Mouse (Mus musculus) small intestine, adult 2 months (tissue): Measurements from ENCODE around the gene Slc17a1. TPM values are rescaled to one million over a fixed set of nuclear protein-coding genes. Genes with fewer than 3 reads are reported as not detected.

Source experiments
- H3K27ac ChIP-seq: fragments of 200-500 bp; 2 replicates; pipeline ENCODE4 v1.5.1; 2012; ENCODE audit warnings: low read depth, low read length, control low read depth, inconsistent platforms; ENCODE audit not compliant: insufficient read depth
- H3K27me3 ChIP-seq: fragments of 200-500 bp; 2 replicates; pipeline ENCODE4 v1.6.1; 2012; ENCODE audit warnings: mild to moderate bottlenecking, moderate library complexity, low read length, inconsistent platforms; ENCODE audit not compliant: control insufficient read depth, insufficient read depth
- H3K36me3 ChIP-seq: fragments of 200-500 bp; 2 replicates; pipeline ENCODE4 v1.6.1; 2012; ENCODE audit warnings: mild to moderate bottlenecking, low read length, control low read depth, inconsistent platforms; ENCODE audit not compliant: control insufficient read depth, insufficient read depth
- H3K4me1 ChIP-seq: fragments of 200-500 bp; 2 replicates; pipeline ENCODE4 v1.6.1; 2012; ENCODE audit warnings: low read length, inconsistent platforms, mixed read lengths; ENCODE audit not compliant: control insufficient read depth, insufficient read depth, insufficient read length
- H3K4me3 ChIP-seq: fragments of 200-500 bp; 2 replicates; pipeline ENCODE4 v1.5.1; 2012; ENCODE audit warnings: low read depth, mild to moderate bottlenecking, control low read depth, inconsistent platforms, low read length, moderate library complexity
- CTCF ChIP-seq: fragments of 200-500 bp; IDR thresholded peaks from 2 replicates; pipeline ENCODE4 v1.5.1; 2012; ENCODE audit warnings: low read depth, mild to moderate bottlenecking, control low read depth, inconsistent platforms, low read length, moderate library complexity, mixed read lengths; ENCODE audit not compliant: insufficient replicate concordance, insufficient read length; ENCODE audit errors: extremely low read depth
- POLR2A ChIP-seq: fragments of 200-500 bp; IDR thresholded peaks from 2 replicates; pipeline ENCODE4 v1.6.1; 2012; ENCODE audit warnings: low read depth, mild to moderate bottlenecking, control low read depth, inconsistent platforms, low read length, moderate library complexity
- WGBS: fragments of 180-500 bp; shearing (Covaris S2); methylation state at CpG from one replicate; pipeline ENCODE4 v1.1.7; 2018; 5-methylcytosine and 5-hydroxymethylcytosine counted together
- polyA plus RNA-seq: library from polyadenylated mRNA; depleted of rRNA; stranded (reverse); fragments of >200 nt; gene quantifications from 2 replicates; pipeline ENCODE4 v1.2.3, GENCODE M21; 2012

Slc17a1 gene
- polyA plus RNA-seq, 1 experiment: not detected

DNA sequence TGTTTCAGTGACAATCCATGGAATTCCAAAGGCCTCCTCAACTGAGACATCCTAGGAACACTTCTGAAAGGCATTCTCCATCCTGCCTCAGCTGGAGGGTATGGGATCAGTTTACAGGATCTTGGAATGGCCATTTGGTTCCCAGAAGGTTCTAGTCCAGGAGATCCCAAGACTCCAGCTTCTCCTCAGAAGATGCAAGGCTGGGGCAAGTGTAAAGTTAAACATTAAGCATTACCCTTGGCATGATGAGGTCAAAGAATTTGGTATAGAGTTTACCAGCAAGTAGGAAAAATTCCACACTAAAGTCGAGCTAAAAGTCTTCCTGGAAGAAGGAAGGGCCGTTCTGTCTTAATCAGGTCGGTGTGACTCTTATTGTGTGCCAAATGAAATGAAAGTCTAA lies 2.4 kb downstream of the Slc17a1 start:
- Histone ChIP-seq H3K4me3 (no peak overlapping the region), H3K27ac (no peak overlapping the region), H3K36me3 (no peaks in the 10 kb centered on the region), H3K4me1 (no peaks in the 10 kb centered on the region), H3K27me3 (no peaks in the 10 kb centered on the region)
- WGBS: 52% methylated on average over 3 of the region's 3 CpGs
- TF ChIP-seq POLR2A (no peak), CTCF (no peak)

DNA sequence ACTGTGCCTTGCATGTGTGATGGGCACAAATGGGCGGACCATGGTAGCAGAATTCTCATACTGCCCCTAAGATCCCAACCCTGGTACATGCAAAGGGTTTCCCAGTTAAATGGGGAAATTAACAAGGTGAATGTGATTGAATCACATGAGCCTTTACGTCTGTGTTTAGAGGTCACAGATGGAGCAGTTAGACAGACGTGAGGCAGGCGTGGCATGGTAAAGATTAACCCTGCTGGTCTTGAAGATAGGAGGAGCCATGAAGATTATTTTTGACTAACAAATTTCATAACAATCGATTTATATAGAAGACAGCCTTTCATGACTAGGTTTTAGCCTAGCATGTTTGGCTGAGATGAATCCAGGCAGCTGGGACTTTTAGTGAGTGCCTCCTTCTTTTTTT lies 5.6 kb downstream of the Slc17a1 start:
- H3K4me1 ChIP-seq: no peaks in the 10 kb centered on the region
- H3K27ac ChIP-seq: no peak overlapping the region
- H3K36me3 ChIP-seq: no peaks in the 10 kb centered on the region
- 36% methylated on average over 5 of the region's 5 CpGs for WGBS
- TF ChIP-seq POLR2A (no peak), CTCF (no peak)
- H3K27me3 ChIP-seq: no peaks in the 10 kb centered on the region
- no peak overlapping the region for H3K4me3 ChIP-seq

DNA sequence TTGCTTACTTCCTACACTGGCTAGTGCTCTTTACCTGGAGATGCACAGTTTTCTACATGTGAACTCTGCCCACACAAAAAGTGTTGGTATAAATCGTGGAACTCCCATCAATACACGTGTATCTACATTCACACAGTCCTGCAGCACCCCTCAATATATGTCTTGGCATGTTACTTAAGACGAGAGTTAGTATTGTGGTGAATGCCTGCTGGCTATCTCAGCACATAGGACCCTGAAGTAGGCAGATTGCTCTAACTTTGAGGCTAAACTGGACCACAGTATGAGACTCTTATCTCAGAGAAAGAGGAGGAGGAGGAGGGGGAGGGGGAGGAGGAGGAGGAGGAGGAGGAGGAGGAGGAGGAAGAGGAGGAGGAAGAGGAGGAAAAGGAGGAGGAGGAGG lies 11.6 kb downstream of the Slc17a1 start:
- no peak overlapping the region for H3K4me3 ChIP-seq
- no peak for TF ChIP-seq CTCF
- TF ChIP-seq POLR2A: no peak
- H3K27me3 ChIP-seq: no peaks in the 10 kb centered on the region
- H3K36me3 ChIP-seq: no peaks in the 10 kb centered on the region
- no peak overlapping the region for H3K27ac ChIP-seq
- WGBS: 63% methylated on average over 3 of the region's 3 CpGs
- no peaks in the 10 kb centered on the region for H3K4me1 ChIP-seq

DNA sequence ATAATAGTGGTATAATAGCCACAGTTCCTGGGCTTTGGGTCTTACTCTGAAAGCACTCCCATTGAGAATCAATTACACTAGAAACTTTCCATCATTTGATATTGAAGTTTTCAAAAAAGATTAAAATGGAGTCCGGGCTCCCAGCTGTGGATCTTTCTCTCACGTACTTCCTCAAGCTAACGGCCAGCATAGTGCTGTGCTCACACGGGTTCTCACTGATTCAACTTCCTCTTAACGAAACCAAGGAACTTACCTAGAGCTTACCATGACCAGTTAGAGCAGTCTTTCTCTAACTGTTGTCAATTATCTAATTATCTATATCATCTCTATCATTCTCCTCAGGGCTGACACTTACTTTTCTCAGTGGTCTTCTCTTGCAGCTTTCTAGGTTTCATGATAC lies 12.1 kb downstream of the Slc17a1 start:
- Histone ChIP-seq H3K27me3 (no peaks in the 10 kb centered on the region), H3K4me1 (no peaks in the 10 kb centered on the region), H3K4me3 (no peak overlapping the region), H3K36me3 (no peaks in the 10 kb centered on the region), H3K27ac (no peak overlapping the region)
- 69% methylated on average over 5 of the region's 5 CpGs for WGBS
- no peak for TF ChIP-seq POLR2A
- TF ChIP-seq CTCF: no peak

DNA sequence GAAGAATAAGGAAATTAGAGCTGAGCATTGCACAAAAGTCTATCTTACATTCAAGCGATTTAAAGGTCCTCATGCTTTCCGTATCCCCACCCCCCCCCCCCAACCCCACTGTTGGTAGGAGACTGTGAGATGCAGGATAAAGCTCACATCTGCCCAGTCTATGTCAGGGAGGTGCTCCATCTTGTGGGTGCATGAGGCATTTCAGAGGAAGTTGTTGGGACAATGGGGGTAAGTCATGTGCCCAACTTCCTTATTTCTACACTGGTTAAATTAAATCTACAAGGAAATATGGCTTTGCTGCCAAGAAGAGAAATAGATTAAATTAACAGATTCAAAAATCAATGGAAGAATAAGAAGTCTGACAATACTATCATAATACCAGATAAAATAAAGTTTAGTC lies 18.0 kb downstream of the Slc17a1 start:
- H3K4me3 ChIP-seq: no peak overlapping the region
- 33% methylated on average over 2 of the region's 2 CpGs for WGBS

DNA sequence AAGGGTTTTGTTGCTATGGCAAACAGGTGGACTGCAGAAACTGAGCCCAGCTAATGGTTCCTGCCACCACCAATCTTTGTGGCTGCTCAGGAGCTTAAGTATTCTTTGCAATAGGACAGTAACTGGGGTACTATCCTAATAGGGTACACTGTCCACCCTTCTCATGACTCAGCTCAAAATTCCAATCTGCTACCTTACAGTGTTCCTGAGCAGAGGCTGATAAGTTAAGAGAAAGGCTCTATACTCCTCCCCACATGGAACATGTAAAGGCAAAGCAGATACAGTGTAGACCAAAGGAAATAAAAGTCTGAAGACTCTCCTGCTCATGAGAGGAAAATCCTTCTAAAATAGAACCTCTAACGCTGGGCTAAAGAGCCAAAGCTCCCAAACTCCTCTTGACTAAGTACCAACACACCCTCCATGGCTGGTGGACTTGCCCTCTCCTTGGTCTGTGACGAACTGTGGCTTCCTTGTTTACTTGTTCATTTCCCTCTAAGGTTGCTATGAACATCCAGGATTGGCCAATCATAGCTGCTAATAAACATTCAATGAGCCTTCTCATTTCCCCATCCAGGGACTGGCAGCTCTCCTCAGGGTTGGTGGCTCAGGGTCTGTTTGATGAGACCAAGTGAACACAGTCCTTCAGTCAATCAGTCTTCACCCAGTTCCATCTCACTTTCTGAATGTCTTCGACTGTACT lies 19.6 kb downstream of the Slc17a1 start:
- H3K4me3 ChIP-seq: no peak overlapping the region
- TF ChIP-seq POLR2A: no peak
- no peak for TF ChIP-seq CTCF
- H3K27me3 ChIP-seq: no peaks in the 10 kb centered on the region
- 65% methylated on average over 3 of the region's 3 CpGs for WGBS
- no peak overlapping the region for H3K27ac ChIP-seq
- no peaks in the 10 kb centered on the region for H3K36me3 ChIP-seq
- H3K4me1 ChIP-seq: no peaks in the 10 kb centered on the region

More for the DNA sequence above, 18.0 kb downstream of the Slc17a1 start:
- Histone ChIP-seq H3K27me3 (no peaks in the 10 kb centered on the region), H3K4me1 (no peaks in the 10 kb centered on the region), H3K36me3 (no peaks in the 10 kb centered on the region), H3K27ac (no peak overlapping the region)
- TF ChIP-seq CTCF (peak; percentile 18; the same call in 1 of the 2 replicates), POLR2A (no peak)

DNA sequence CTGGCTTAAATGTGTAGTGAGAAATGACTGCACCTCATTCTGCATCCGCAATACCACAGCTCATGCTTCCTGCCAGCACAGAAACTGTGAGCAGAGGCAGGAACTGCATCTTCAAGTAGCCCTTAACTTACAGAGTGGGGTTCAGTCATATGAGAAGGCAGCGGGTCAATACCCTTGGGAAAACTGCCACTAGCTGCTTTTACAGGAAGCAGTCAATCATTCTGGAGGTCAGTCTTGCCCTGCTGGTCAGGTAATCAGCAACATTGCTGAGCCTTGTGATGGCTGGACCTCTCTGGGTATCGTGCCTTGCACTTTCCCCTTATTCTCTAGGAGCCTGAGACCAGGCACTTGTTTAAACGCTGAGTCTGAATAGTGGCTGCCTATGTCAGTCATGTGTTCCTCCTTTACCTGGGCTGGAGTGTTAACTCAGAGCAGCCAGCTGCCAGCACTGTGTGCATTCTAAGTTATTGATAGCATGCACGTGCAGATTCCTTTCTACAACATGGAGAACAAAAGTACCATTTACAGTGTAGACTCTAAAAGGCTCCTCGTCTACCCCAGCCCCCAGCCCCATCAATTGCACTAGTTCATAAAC lies 21.6 kb downstream of the Slc17a1 start:
- H3K36me3 ChIP-seq: no peaks in the 10 kb centered on the region
- H3K4me3 ChIP-seq: no peak overlapping the region
- H3K4me1 ChIP-seq: no peaks in the 10 kb centered on the region
- no peak overlapping the region for H3K27ac ChIP-seq
- no peaks in the 10 kb centered on the region for H3K27me3 ChIP-seq
- TF ChIP-seq CTCF (no peak), POLR2A (no peak)
- 78% methylated on average over 6 of the region's 6 CpGs for WGBS
